Mouse (Mus musculus) liver, postnatal 0 days (tissue): Measurements from ENCODE around the gene Mrnip. TPM values are rescaled to one million over a fixed set of nuclear protein-coding genes. Genes with fewer than 3 reads are reported as not detected.

ENCODE experiments used
- ATAC-seq: fragments of 200-750 bp; cut with Nextera tagmentation; 2 replicates; pipeline ENCODE4 v1.8.0; 2017; ENCODE audit warnings: mild to moderate bottlenecking, moderate library complexity
- DNase-seq: peaks from one replicate; pipeline ENCODE4 v3.0.0-alpha.2; 2016
- H3K27ac ChIP-seq: fragments of 300-500 bp; sonication (generic); 2 replicates; pipeline ENCODE4 v1.5.1; 2014; ENCODE audit warnings: antibody characterized with exemption, moderate library complexity, mild to moderate bottlenecking, low read depth
- H3K27me3 ChIP-seq: fragments of 300-500 bp; sonication (generic); 2 replicates; pipeline ENCODE4 v1.6.1; 2014; ENCODE audit warnings: low read length, control low read depth, mixed read lengths; ENCODE audit not compliant: insufficient read depth
- H3K36me3 ChIP-seq: fragments of 300-500 bp; sonication (generic); replicated peaks from 2 replicates; pipeline ENCODE4 v1.6.1; 2014; ENCODE audit warnings: mild to moderate bottlenecking, control low read depth, low read length, moderate library complexity, mixed read lengths; ENCODE audit not compliant: insufficient read depth
- H3K4me1 ChIP-seq: fragments of 300-500 bp; sonication (generic); 2 replicates; pipeline ENCODE4 v1.6.1; 2014; ENCODE audit warnings: antibody characterized with exemption, mild to moderate bottlenecking, control low read depth; ENCODE audit not compliant: insufficient read depth
- H3K4me2 ChIP-seq: fragments of 300-500 bp; sonication (generic); 2 replicates; pipeline ENCODE4 v1.6.1; 2014; ENCODE audit warnings: low read depth, mild to moderate bottlenecking, low read length, moderate library complexity, mixed read lengths
- H3K4me3 ChIP-seq: fragments of 300-500 bp; sonication (generic); 2 replicates; pipeline ENCODE4 v1.5.1; 2014; ENCODE audit warnings: low read depth, low read length
- H3K9ac ChIP-seq: fragments of 300-500 bp; sonication (generic); replicated peaks from 2 replicates; pipeline ENCODE4 v1.6.1; 2014; ENCODE audit warnings: mild to moderate bottlenecking, moderate library complexity
- H3K9me3 ChIP-seq: fragments of 300-500 bp; sonication (generic); 2 replicates; pipeline ENCODE4 v1.6.1; 2016; ENCODE audit warnings: mild to moderate bottlenecking, control low read depth, low read length, mixed read lengths
- CTCF ChIP-seq: sonication (generic); IDR thresholded peaks from 2 replicates; pipeline ENCODE4 v1.5.1; 2016; ENCODE audit warnings: antibody characterized with exemption, low read depth
- EP300 ChIP-seq: IDR thresholded peaks from 2 replicates; pipeline ENCODE4 v1.6.1; 2016; ENCODE audit warnings: antibody characterized with exemption, low read depth, mild to moderate bottlenecking
- WGBS: fragments of 180-500 bp; shearing (Covaris S2); extraction: QIAGEN DNeasy Blood & Tissue Kit; methylation state at CpG from one replicate; pipeline ENCODE4 v1.1.7; 2014; ENCODE audit not compliant: insufficient replicate concordance; 5-methylcytosine and 5-hydroxymethylcytosine counted together
- polyA plus RNA-seq: library from polyadenylated mRNA; unstranded; fragments of >200 nt; fragmentation: Nextera tagmentation; extraction: Ambion mirVana; gene quantifications from 2 replicates; pipeline ENCODE4 v1.2.1, GENCODE M21; 2015

Mrnip gene
- polyA plus RNA-seq, 1 experiment from 2014 or later: 5.0 TPM

GRCm38 (mm10) chr11:50155785-50156184, 18.5 kb upstream of the Mrnip start:
- H3K9me3 ChIP-seq: no peaks in the 10 kb centered on the region
- H3K4me3 ChIP-seq: no peak overlapping the region
- no peak overlapping the region for H3K27ac ChIP-seq
- WGBS: 81% methylated on average over 2 of the region's 2 CpGs
- DNase-seq (no peak), ATAC-seq (no peak)
- peaks cover 66% of the 10 kb centered on the region for H3K36me3 ChIP-seq
- no peak overlapping the region for H3K4me2 ChIP-seq
- H3K4me1 ChIP-seq: peaks cover 8% of the 10 kb centered on the region
- TF ChIP-seq EP300 (no peak), CTCF (no peak)
- H3K27me3 ChIP-seq: no peaks in the 10 kb centered on the region
- H3K9ac ChIP-seq: no peak overlapping the region

- no peaks in the 10 kb centered on the region for H3K9me3 ChIP-seq
- H3K9ac ChIP-seq: no peak overlapping the region
- H3K27ac ChIP-seq: no peak overlapping the region
- WGBS: 82% methylated on average over 16 of the region's 16 CpGs
- peaks cover 57% of the 10 kb centered on the region for H3K36me3 ChIP-seq
- DNase-seq (no peak), ATAC-seq (no peak)
- no peaks in the 10 kb centered on the region for H3K27me3 ChIP-seq
- no peak overlapping the region for H3K4me3 ChIP-seq
- peaks cover 13% of the 10 kb centered on the region for H3K4me1 ChIP-seq
- TF ChIP-seq CTCF (no peak), EP300 (no peak)
- H3K4me2 ChIP-seq: no peak overlapping the region
Measured at GRCm38 (mm10) chr11:50156725-50157258, 17.5 kb upstream of the Mrnip start.

DNA sequence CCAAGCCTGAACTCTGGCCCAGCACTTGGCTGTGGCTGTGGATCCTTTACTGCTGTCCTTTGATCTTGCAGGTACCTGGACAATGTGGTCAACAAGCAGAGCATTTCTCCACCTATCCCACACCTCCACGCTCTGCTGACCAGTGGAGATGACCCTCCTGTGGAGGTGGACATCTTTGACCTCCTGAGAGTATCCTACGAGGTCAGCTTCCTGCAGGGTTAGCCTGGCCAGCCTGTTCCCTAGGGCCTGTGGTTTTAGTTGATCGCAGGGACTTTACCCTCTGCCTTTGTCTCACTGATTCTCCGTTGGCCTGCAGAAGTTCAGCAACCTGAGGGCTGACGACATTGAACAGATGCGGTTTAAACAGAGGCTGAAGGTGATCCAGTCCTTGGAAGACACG, 15.9 kb upstream of the Mrnip start:
- H3K36me3 ChIP-seq: peaks cover 47% of the 10 kb centered on the region
- DNase-seq: no peak
- H3K27ac ChIP-seq: peak overlapping the region; percentile 24; the same call in 1 of the 2 replicates

GRCm38 (mm10) chr11:50159347-50159746, 14.9 kb upstream of the Mrnip start:
- Histone ChIP-seq H3K4me3 (no peak overlapping the region), H3K27me3 (no peaks in the 10 kb centered on the region), H3K27ac (no peak overlapping the region), H3K4me1 (peaks cover 22% of the 10 kb centered on the region), H3K36me3 (peaks cover 44% of the 10 kb centered on the region), H3K9ac (no peak overlapping the region), H3K4me2 (no peak overlapping the region), H3K9me3 (no peaks in the 10 kb centered on the region)
- 65% methylated on average over 4 of the region's 4 CpGs for WGBS
- no peak for DNase-seq
- ATAC-seq: no peak
- TF ChIP-seq CTCF (no peak), EP300 (no peak)

More for the DNA sequence above, 15.9 kb upstream of the Mrnip start:
- H3K4me3 ChIP-seq: no peak overlapping the region
- H3K9me3 ChIP-seq: no peaks in the 10 kb centered on the region
- ATAC-seq: 0 out of 2 replicates have a peak, but pooled peaks have one; percentile 26
- no peaks in the 10 kb centered on the region for H3K27me3 ChIP-seq
- WGBS: 65% methylated on average over 7 of the region's 7 CpGs
- peaks cover 22% of the 10 kb centered on the region for H3K4me1 ChIP-seq
- H3K9ac ChIP-seq: no peak overlapping the region
- no peak overlapping the region for H3K4me2 ChIP-seq
- no peak for TF ChIP-seq EP300
- no peak for TF ChIP-seq CTCF

DNA sequence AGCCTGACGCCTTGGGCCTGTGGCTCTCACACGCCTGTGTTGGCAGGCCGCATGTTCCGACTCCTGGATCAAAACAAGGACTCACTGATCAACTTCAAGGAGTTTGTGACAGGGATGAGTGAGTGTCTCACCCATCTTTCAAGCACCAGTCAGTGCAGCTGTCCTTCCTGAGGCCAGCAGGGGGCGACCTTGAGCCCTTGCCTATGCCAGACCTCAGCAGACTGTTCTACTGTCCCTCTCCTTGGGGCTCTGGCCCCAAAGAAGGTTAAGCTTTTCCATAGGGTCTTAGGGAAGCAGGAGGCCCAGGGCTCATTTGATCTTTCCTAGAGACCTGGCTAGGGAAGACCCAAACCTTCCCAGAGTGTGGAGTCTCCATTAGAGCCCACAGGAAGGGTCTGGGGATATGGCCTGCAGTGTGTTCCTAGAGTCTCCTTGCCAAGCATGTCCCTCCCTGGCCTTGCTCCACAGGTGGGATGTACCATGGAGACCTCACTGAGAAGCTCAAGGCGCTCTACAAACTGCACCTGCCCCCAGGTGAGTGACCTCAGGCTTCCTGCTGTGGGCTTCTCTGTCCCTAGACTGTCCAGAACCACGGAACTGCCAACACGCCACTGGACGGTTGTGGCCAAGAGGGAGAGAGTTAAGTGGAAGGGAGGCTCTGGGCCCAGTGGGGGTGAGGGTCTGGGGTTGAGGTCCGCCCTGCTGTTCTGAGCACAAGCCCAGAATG, 12.5 kb upstream of the Mrnip start:
- DNase-seq: peak; percentile 86
- Histone ChIP-seq H3K9ac (no peak overlapping the region), H3K9me3 (no peaks in the 10 kb centered on the region), H3K27me3 (no peaks in the 10 kb centered on the region), H3K27ac (peak overlapping the region; percentile 72), H3K4me3 (no peak overlapping the region), H3K36me3 (peaks cover 30% of the 10 kb centered on the region), H3K4me1 (peaks cover 19% of the 10 kb centered on the region), H3K4me2 (peak overlapping the region; percentile 13)
- TF ChIP-seq CTCF (peak; percentile 99), EP300 (no peak)
- 53% methylated on average over 10 of the region's 10 CpGs for WGBS
- peak; percentile 63 for ATAC-seq

GRCm38 (mm10) chr11:50162338-50163050, 11.8 kb upstream of the Mrnip start:
- Histone ChIP-seq H3K27me3 (no peaks in the 10 kb centered on the region), H3K4me1 (peaks cover 19% of the 10 kb centered on the region), H3K4me3 (no peak overlapping the region), H3K4me2 (peak overlapping the region; percentile 13), H3K9me3 (no peaks in the 10 kb centered on the region), H3K27ac (peak overlapping the region; percentile 72), H3K9ac (no peak overlapping the region), H3K36me3 (peaks cover 23% of the 10 kb centered on the region)
- TF ChIP-seq CTCF (no peak), EP300 (no peak)
- no peak for DNase-seq
- WGBS: 83% methylated on average over 3 of the region's 3 CpGs
- ATAC-seq: peak; percentile 40
